Mouse (Mus musculus) cortical plate, adult 2 months (tissue): ENCODE results near the gene Ugt1a8.
"Not testable (repeated sequence)": the region's sequence is repeated elsewhere in the genome, so short reads cannot be mapped to it uniquely, and the experiment has no call there.

ENCODE experiments used
- CTCF ChIP-seq: fragments of 200-500 bp; IDR thresholded peaks from 2 replicates; pipeline ENCODE4 v1.5.1; 2011; ENCODE audit warnings: mild to moderate bottlenecking, control low read depth, low read length; ENCODE audit not compliant: insufficient read depth; ENCODE audit errors: extremely low read depth
- POLR2A ChIP-seq: fragments of 200-500 bp; IDR thresholded peaks from 2 replicates; pipeline ENCODE4 v1.6.1; 2011; ENCODE audit warnings: mild to moderate bottlenecking, low read length, control low read depth; ENCODE audit not compliant: insufficient read depth; ENCODE audit errors: extremely low read depth

GRCm38 (mm10) chr1:88135229-88135904 is 47.8 kb downstream of the Ugt1a8 start:
- TF ChIP-seq CTCF, POLR2A: not testable (repeated sequence)
